10 mouse cellular contexts compared by ENCODE assay signal in the genomic region with DNA sequence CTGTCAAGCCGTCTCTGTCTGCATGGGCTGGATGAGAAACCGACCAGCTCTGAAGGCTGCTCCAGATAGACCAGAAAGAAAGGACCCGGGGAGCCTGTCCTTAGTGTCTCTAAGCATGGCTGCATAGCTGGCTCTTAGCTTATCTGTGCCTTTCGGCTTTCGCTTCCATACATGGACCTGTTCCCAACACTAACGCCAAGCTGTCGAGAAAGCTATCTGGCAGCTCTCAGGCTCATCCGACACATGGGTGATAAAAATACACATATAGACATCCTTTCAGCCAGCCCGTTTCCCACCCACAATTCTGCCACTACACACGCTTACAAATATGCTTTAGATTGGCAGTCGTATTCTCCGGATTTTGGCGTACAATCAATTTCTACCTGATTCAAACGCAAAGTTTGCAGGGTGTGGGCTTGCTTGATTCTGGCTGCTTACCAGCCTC. TPM values are rescaled to one million over a fixed set of nuclear protein-coding genes. Genes with fewer than 3 reads are reported as not detected.
DNase-seq lines count a peak whose midpoint lies in the region; ATAC-seq and TF ChIP-seq lines count a peak whose summit lies in the region.
"Had no signal": no experiment of that assay in that cellular context is flagged by ENCODE, and none has a peak within 500 bp of the region (broad histone marks: within the 10 kb centered on the region; RNA-seq: fewer than 3 reads in every experiment).

A gene (minus strand): TSS at position 67 of the 445 bp plus-strand sequence.

- H3K4me2 ChIP-seq in lung, embryonic 14.5 days: no peak within 1 kb of the TSS

- peak within 1 kb of the TSS; percentile 2; the same call in 1 of the 2 replicates for H3K4me3 ChIP-seq in lung, embryonic 14.5 days (ENCODE audit: low read depth, low read length)
- H3K4me3 ChIP-seq in lung, adult 2 months (replicated peaks; ENCODE audit: extremely low read depth, low read depth, low read length): no peak within 1 kb of the TSS
- H3K4me3 ChIP-seq: myocyte had no signal

- ATAC-seq in lung, embryonic 14.5 days (ENCODE audit: insufficient read depth): no peak; the same call in 1 of the 2 replicates
- ATAC-seq in hematopoietic stem cell, adult 5-6 weeks (replicated peaks in 1 of 2; ENCODE audit: insufficient read depth in 1 of 2, low FRiP score in 2 of 2, low TSS enrichment in 1 of 2, low read depth in 1 of 2, poor library complexity in 2 of 2, severe bottlenecking in 2 of 2): no peak
- no peak for ATAC-seq in megakaryocyte progenitor cell, adult 5-6 weeks (replicated peaks; ENCODE audit: poor library complexity)

- peak; percentile 37 for DNase-seq in lung, embryonic 14.5 days
- DNase-seq in lung, adult 2 months: no peak
- DNase-seq in gastrocnemius, adult 18-20 months (ENCODE audit: low spot score): no peak
- peak; percentile 60 to 90 for DNase-seq in left cerebral cortex, postnatal 25 days (ENCODE audit: low spot score in 2 of 2)
- no peak for DNase-seq in thymus, postnatal 25 days
- DNase-seq in embryo, embryonic 9.5 days (ENCODE audit: extremely low spot score): no peak

- no peaks in the 10 kb centered on the region for H3K27me3 ChIP-seq in lung, embryonic 14.5 days (ENCODE audit: insufficient read depth, low read length)

- H3K36me3 ChIP-seq in lung, embryonic 14.5 days (ENCODE audit: insufficient read depth): no peaks in the 10 kb centered on the region
- H3K36me3 ChIP-seq: G1E had no signal

- no peaks in the 10 kb centered on the region for H3K4me1 ChIP-seq in lung, embryonic 14.5 days (ENCODE audit: insufficient read depth)
- no peaks in the 10 kb centered on the region for H3K4me1 ChIP-seq in lung, adult 2 months (ENCODE audit: control insufficient read depth, insufficient read depth, low read length)

- intact Hi-C loops in left cerebral cortex, postnatal 25 days (cut with DNase I): no loop called here

- WGBS in lung, embryonic 14.5 days: 59% methylated on average over 14 of the region's 14 CpGs
- 72% methylated on average over 14 of the region's 14 CpGs for WGBS in lung, adult 2 months

- H3K27ac ChIP-seq in lung, embryonic 14.5 days (ENCODE audit: low read depth): peak within 1 kb of the TSS; percentile 50

- TF ChIP-seq CTCF in lung, embryonic 14.5 days (IDR thresholded peaks at IDR 0.05; ENCODE audit: low read depth): no peak
- no peak for TF ChIP-seq CTCF in lung, adult 2 months (IDR thresholded peaks at IDR 0.05; ENCODE audit: insufficient read depth, low read length)

- H3K9me3 ChIP-seq in lung, embryonic 14.5 days (ENCODE audit: low read depth, low read length): no peaks in the 10 kb centered on the region

- H3K9ac ChIP-seq in lung, embryonic 14.5 days: peak within 1 kb of the TSS; percentile 32; the same call in 1 of the 2 replicates

- no peak for TF ChIP-seq POLR2A in lung, adult 2 months (IDR thresholded peaks at IDR 0.05; ENCODE audit: borderline replicate concordance, extremely low read depth, low read depth, low read length)

RNA-seq across cellular contexts. Expression of the gene that starts here (rescaled TPM):
- 8.1 and 10.6 TPM in 2 replicates for polyA plus RNA-seq in lung, embryonic 14.5 days (2014; fragmentation: Nextera tagmentation; extraction: Ambion mirVana)
- 4.8 and 8.0 TPM in 2 replicates for polyA plus RNA-seq in lung, adult 2 months (2012; rRNA removed)
- 10 to 100 TPM; 27.6 to 36.0 TPM for total RNA-seq in gastrocnemius, adult 18-20 months (2021)
- total RNA-seq in hematopoietic stem cell, adult 5-6 weeks (2017): 17.2 and 21.1 TPM in 2 replicates
- 100 to 1,000 TPM; 213 to 244 TPM for total RNA-seq in left cerebral cortex, postnatal 25 days (2021)
- total RNA-seq in megakaryocyte progenitor cell, adult 5-6 weeks (2015): 2.9 and 5.8 TPM in 2 replicates
- 4.5 and 4.8 TPM in 2 replicates for total RNA-seq in megakaryocyte progenitor cell, adult 5-6 weeks (2017)
- polyA plus RNA-seq: G1E had no signal

Comparison
In these comparisons a context has a peak if more than half of its experiments do, and no peak if none do; other contexts are left out.
1. DNase-seq: peak in lung, embryonic 14.5 days (single experiment) and left cerebral cortex, postnatal 25 days (2 of 2); none in lung, adult 2 months (single experiment), gastrocnemius, adult 18-20 months (single experiment), thymus, postnatal 25 days (single experiment) and embryo, embryonic 9.5 days (single experiment).